Mouse (Mus musculus) thymus, postnatal 4 days (tissue): Measurements from ENCODE around the gene Kcne4.

Source experiments
- DNase-seq: peaks from one replicate; pipeline ENCODE4 v3.0.0; 2021

The Kcne4 gene

GRCm38 (mm10) chr1:78860056-78860455 is 43.5 kb downstream of the Kcne4 start:
- DNase-seq: no peak

- no peak for DNase-seq
Measured at GRCm38 (mm10) chr1:78862281-78862680, 45.7 kb downstream of the Kcne4 start.

- DNase-seq: no peak
Measured at GRCm38 (mm10) chr1:78863833-78864232, 47.3 kb downstream of the Kcne4 start.

- DNase-seq: no peak
Measured at GRCm38 (mm10) chr1:78864351-78864750, 47.8 kb downstream of the Kcne4 start.

GRCm38 (mm10) chr1:78864799-78865346 is 48.3 kb downstream of the Kcne4 start:
- no peak for DNase-seq

GRCm38 (mm10) chr1:78865991-78866390 is 49.4 kb downstream of the Kcne4 start:
- DNase-seq: no peak

- no peak for DNase-seq
Measured at GRCm38 (mm10) chr1:78866455-78866854, 49.9 kb downstream of the Kcne4 start.
